Mouse (Mus musculus) right cerebral cortex, postnatal 36 days (tissue): ENCODE data around the gene Lhfpl2.
"Not testable (repeated sequence)": the region's sequence is repeated elsewhere in the genome, so short reads cannot be mapped to it uniquely, and the experiment has no call there.

Source experiments
- DNase-seq, 2 experiments: peaks; one replicate each; pipeline ENCODE4 v3.0.0; 2022; ENCODE audit warnings: low spot score in 2 of 2, mixed read lengths in 1 of 2

The Lhfpl2 gene

GRCm38 (mm10) chr13:94057563-94058560 lies at the start of gene Lhfpl2:
Gene Lhfpl2, plus strand, starts transcription at chr13:94057796.
- no peak for DNase-seq

- DNase-seq: no peak
Measured at GRCm38 (mm10) chr13:94011996-94012575, 45.5 kb upstream of the Lhfpl2 start.

GRCm38 (mm10) chr13:94013986-94014385 lies 43.6 kb upstream of the Lhfpl2 start:
- DNase-seq: no peak

GRCm38 (mm10) chr13:94024575-94024974 lies 33.0 kb upstream of the Lhfpl2 start:
- not testable (repeated sequence) for DNase-seq

- no peak for DNase-seq
Measured at GRCm38 (mm10) chr13:94029147-94029546, 28.4 kb upstream of the Lhfpl2 start.

- no peak for DNase-seq
Measured at GRCm38 (mm10) chr13:94030551-94030950, 27.0 kb upstream of the Lhfpl2 start.

GRCm38 (mm10) chr13:94037313-94038051 lies 20.1 kb upstream of the Lhfpl2 start:
- no peak for DNase-seq

- no peak for DNase-seq
Measured at GRCm38 (mm10) chr13:94038052-94038340, 19.6 kb upstream of the Lhfpl2 start.

GRCm38 (mm10) chr13:94050036-94050435 lies 7.6 kb upstream of the Lhfpl2 start:
- no peak for DNase-seq

GRCm38 (mm10) chr13:94050782-94051181 lies 6.8 kb upstream of the Lhfpl2 start:
- no peak for DNase-seq

GRCm38 (mm10) chr13:94057036-94057562 lies 497 bp upstream of the Lhfpl2 start:
- no peak for DNase-seq

GRCm38 (mm10) chr13:94058642-94059222 lies 1.1 kb downstream of the Lhfpl2 start:
- DNase-seq: no peak

GRCm38 (mm10) chr13:94059373-94059772 lies 1.8 kb downstream of the Lhfpl2 start:
- DNase-seq: no peak

- DNase-seq: no peak
Measured at GRCm38 (mm10) chr13:94059778-94060177, 2.2 kb downstream of the Lhfpl2 start.

GRCm38 (mm10) chr13:94060461-94060860 lies 2.9 kb downstream of the Lhfpl2 start:
- no peak for DNase-seq

GRCm38 (mm10) chr13:94061256-94061877 lies 3.8 kb downstream of the Lhfpl2 start:
- DNase-seq: no peak

- DNase-seq: no peak
Measured at GRCm38 (mm10) chr13:94062349-94063111, 4.9 kb downstream of the Lhfpl2 start.

- no peak for DNase-seq
Measured at GRCm38 (mm10) chr13:94063156-94063555, 5.6 kb downstream of the Lhfpl2 start.

- no peak for DNase-seq
Measured at GRCm38 (mm10) chr13:94064571-94064970, 7.0 kb downstream of the Lhfpl2 start.

GRCm38 (mm10) chr13:94065276-94066050 lies 7.9 kb downstream of the Lhfpl2 start:
- no peak for DNase-seq
